Mouse (Mus musculus): ENCODE results near the gene Sncb. TPM values are rescaled to one million over a fixed set of nuclear protein-coding genes. Genes with fewer than 3 reads are reported as not detected.
A peak's percentile ranks its signal among the peaks of the same experiment; 100 is the strongest.

Sncb gene
- polyA plus RNA-seq, 1 experiment from 2014 or later, result 25.7 TPM

- WGBS, result 37% methylated on average over 10 of the region's 10 CpGs
- ATAC-seq (no peak), DNase-seq (ENCODE audit: low spot score) (no peak)
- Histone ChIP-seq H3K4me1 (ENCODE audit: control insufficient read depth, insufficient read depth, low read length) (peaks cover 26% of the 10 kb centered on the region), H3K27ac (ENCODE audit: low read depth, low read length) (no peak overlapping the region), H3K4me3 (ENCODE audit: low read depth, low read length) (0 out of 2 replicates have a peak overlapping the region, but pooled peaks have one; percentile 8), H3K27me3 (replicated peaks; ENCODE audit: control insufficient read depth, insufficient read depth, low read length) (0 out of 2 replicates have a peak, but pooled peaks cover 6% of the 10 kb centered on the region), H3K36me3 (ENCODE audit: control insufficient read depth, insufficient read depth, low read length) (0 out of 2 replicates have a peak, but pooled peaks cover 5% of the 10 kb centered on the region), H3K4me2 (ENCODE audit: low read length) (peak overlapping the region; percentile 67), H3K9me3 (replicated peaks; ENCODE audit: control insufficient read depth, low read length) (no peaks in the 10 kb centered on the region), H3K9ac (ENCODE audit: low read length) (no peak overlapping the region; the same call in 1 of the 2 replicates)
These were observed 19.5 kb downstream of the Sncb start for GRCm38 (mm10) chr13:54746896-54747295.

GRCm38 (mm10) chr13:54746110-54746509, 20.3 kb downstream of the Sncb start:
- Histone ChIP-seq H3K9me3 (replicated peaks; ENCODE audit: control insufficient read depth, low read length) (no peaks in the 10 kb centered on the region), H3K4me3 (ENCODE audit: low read depth, low read length) (no peak overlapping the region), H3K36me3 (ENCODE audit: control insufficient read depth, insufficient read depth, low read length) (peaks cover 12% of the 10 kb centered on the region), H3K4me1 (ENCODE audit: control insufficient read depth, insufficient read depth, low read length) (peaks cover 26% of the 10 kb centered on the region), H3K9ac (ENCODE audit: low read length) (no peak overlapping the region; the same call in 1 of the 2 replicates), H3K4me2 (ENCODE audit: low read length) (peak overlapping the region; percentile 67), H3K27me3 (replicated peaks; ENCODE audit: control insufficient read depth, insufficient read depth, low read length) (0 out of 2 replicates have a peak, but pooled peaks cover 3% of the 10 kb centered on the region), H3K27ac (ENCODE audit: low read depth, low read length) (no peak overlapping the region)
- DNase-seq (ENCODE audit: low spot score) (no peak), ATAC-seq (no peak)
- 40% methylated on average over 6 of the region's 6 CpGs for WGBS

GRCm38 (mm10) chr13:54738213-54738601, 28.2 kb downstream of the Sncb start:
- peak overlapping the region; percentile 47 for H3K9ac ChIP-seq (ENCODE audit: low read length)
- peaks cover 28% of the 10 kb centered on the region for H3K27me3 ChIP-seq (replicated peaks; ENCODE audit: control insufficient read depth, insufficient read depth, low read length)
- no peak overlapping the region for H3K27ac ChIP-seq (ENCODE audit: low read depth, low read length)
- no peaks in the 10 kb centered on the region for H3K9me3 ChIP-seq (replicated peaks; ENCODE audit: control insufficient read depth, low read length)
- peaks cover 62% of the 10 kb centered on the region for H3K36me3 ChIP-seq (ENCODE audit: control insufficient read depth, insufficient read depth, low read length)
- H3K4me2 ChIP-seq (ENCODE audit: low read length), result peak overlapping the region; percentile 41
- 0 out of 2 replicates have a peak, but pooled peaks cover 7% of the 10 kb centered on the region for H3K4me1 ChIP-seq (ENCODE audit: control insufficient read depth, insufficient read depth, low read length)
- no peak for ATAC-seq
- WGBS, result 4% methylated on average over 32 of the region's 34 CpGs
- DNase-seq (ENCODE audit: low spot score), result peak; percentile 40
- H3K4me3 ChIP-seq (ENCODE audit: low read depth, low read length), result peak overlapping the region; percentile 22; the same call in 1 of the 2 replicates

- peaks cover 28% of the 10 kb centered on the region for H3K27me3 ChIP-seq (replicated peaks; ENCODE audit: control insufficient read depth, insufficient read depth, low read length)
- peak overlapping the region; percentile 47 for H3K9ac ChIP-seq (ENCODE audit: low read length)
- DNase-seq (ENCODE audit: low spot score) (peak; percentile 48), ATAC-seq (peak; percentile 74)
- WGBS, result 1% methylated on average over 69 of the region's 87 CpGs
- peak overlapping the region; percentile 22; the same call in 1 of the 2 replicates for H3K4me3 ChIP-seq (ENCODE audit: low read depth, low read length)
- peaks cover 62% of the 10 kb centered on the region for H3K36me3 ChIP-seq (ENCODE audit: control insufficient read depth, insufficient read depth, low read length)
- 0 out of 2 replicates have a peak, but pooled peaks cover 7% of the 10 kb centered on the region for H3K4me1 ChIP-seq (ENCODE audit: control insufficient read depth, insufficient read depth, low read length)
- peak overlapping the region; percentile 41 for H3K4me2 ChIP-seq (ENCODE audit: low read length)
- no peaks in the 10 kb centered on the region for H3K9me3 ChIP-seq (replicated peaks; ENCODE audit: control insufficient read depth, low read length)
- H3K27ac ChIP-seq (ENCODE audit: low read depth, low read length), result no peak overlapping the region
These were observed 28.7 kb downstream of the Sncb start for GRCm38 (mm10) chr13:54737488-54738212.

GRCm38 (mm10) chr13:54736931-54737330, 29.5 kb downstream of the Sncb start:
- ATAC-seq, result no peak
- peaks cover 28% of the 10 kb centered on the region for H3K27me3 ChIP-seq (replicated peaks; ENCODE audit: control insufficient read depth, insufficient read depth, low read length)
- 38% methylated on average over 3 of the region's 3 CpGs for WGBS
- H3K4me3 ChIP-seq (ENCODE audit: low read depth, low read length), result no peak overlapping the region
- H3K4me2 ChIP-seq (ENCODE audit: low read length), result peak overlapping the region; percentile 41
- peaks cover 62% of the 10 kb centered on the region for H3K36me3 ChIP-seq (ENCODE audit: control insufficient read depth, insufficient read depth, low read length)
- H3K27ac ChIP-seq (ENCODE audit: low read depth, low read length), result no peak overlapping the region
- no peak overlapping the region for H3K9ac ChIP-seq (ENCODE audit: low read length)
- H3K9me3 ChIP-seq (replicated peaks; ENCODE audit: control insufficient read depth, low read length), result no peaks in the 10 kb centered on the region
- 0 out of 2 replicates have a peak, but pooled peaks cover 7% of the 10 kb centered on the region for H3K4me1 ChIP-seq (ENCODE audit: control insufficient read depth, insufficient read depth, low read length)
- DNase-seq (ENCODE audit: low spot score), result no peak

GRCm38 (mm10) chr13:54726131-54726530, 40.3 kb downstream of the Sncb start:
- H3K27me3 ChIP-seq (replicated peaks; ENCODE audit: control insufficient read depth, insufficient read depth, low read length), result no peaks in the 10 kb centered on the region
- H3K9me3 ChIP-seq (replicated peaks; ENCODE audit: control insufficient read depth, low read length), result no peaks in the 10 kb centered on the region
- H3K36me3 ChIP-seq (ENCODE audit: control insufficient read depth, insufficient read depth, low read length), result no peaks in the 10 kb centered on the region
- no peak overlapping the region for H3K27ac ChIP-seq (ENCODE audit: low read depth, low read length)
- H3K4me1 ChIP-seq (ENCODE audit: control insufficient read depth, insufficient read depth, low read length), result no peaks in the 10 kb centered on the region
- DNase-seq (ENCODE audit: low spot score) (no peak), ATAC-seq (no peak)
- no peak overlapping the region for H3K4me3 ChIP-seq (ENCODE audit: low read depth, low read length)
- no peak overlapping the region for H3K4me2 ChIP-seq (ENCODE audit: low read length)
- no peak overlapping the region for H3K9ac ChIP-seq (ENCODE audit: low read length)
- WGBS, result 67% methylated on average over 11 of the region's 11 CpGs

GRCm38 (mm10) chr13:54723143-54723542, 43.3 kb downstream of the Sncb start:
- no peak for DNase-seq (ENCODE audit: low spot score)
- ATAC-seq, result no peak
- 92% methylated on average over 3 of the region's 3 CpGs for WGBS

GRCm38 (mm10) chr13:54716916-54717315, 49.5 kb downstream of the Sncb start:
- no peaks in the 10 kb centered on the region for H3K4me1 ChIP-seq (ENCODE audit: control insufficient read depth, insufficient read depth, low read length)
- no peak overlapping the region for H3K4me3 ChIP-seq (ENCODE audit: low read depth, low read length)
- 1% methylated on average over 5 of the region's 5 CpGs for WGBS
- H3K27me3 ChIP-seq (replicated peaks; ENCODE audit: control insufficient read depth, insufficient read depth, low read length), result no peaks in the 10 kb centered on the region
- no peak overlapping the region for H3K27ac ChIP-seq (ENCODE audit: low read depth, low read length)
- H3K4me2 ChIP-seq (ENCODE audit: low read length), result no peak overlapping the region
- ATAC-seq (peak; percentile 34; the same call in 1 of the 2 replicates), DNase-seq (ENCODE audit: low spot score) (peak; percentile 68)
- H3K36me3 ChIP-seq (ENCODE audit: control insufficient read depth, insufficient read depth, low read length), result no peaks in the 10 kb centered on the region
- H3K9ac ChIP-seq (ENCODE audit: low read length), result no peak overlapping the region
- H3K9me3 ChIP-seq (replicated peaks; ENCODE audit: control insufficient read depth, low read length), result no peaks in the 10 kb centered on the region

More at GRCm38 (mm10) chr13:54723143-54723542, 43.3 kb downstream of the Sncb start:
- Histone ChIP-seq H3K4me1 (ENCODE audit: control insufficient read depth, insufficient read depth, low read length) (no peaks in the 10 kb centered on the region), H3K27me3 (replicated peaks; ENCODE audit: control insufficient read depth, insufficient read depth, low read length) (no peaks in the 10 kb centered on the region), H3K9ac (ENCODE audit: low read length) (no peak overlapping the region), H3K4me3 (ENCODE audit: low read depth, low read length) (no peak overlapping the region), H3K9me3 (replicated peaks; ENCODE audit: control insufficient read depth, low read length) (no peaks in the 10 kb centered on the region), H3K4me2 (ENCODE audit: low read length) (no peak overlapping the region), H3K36me3 (ENCODE audit: control insufficient read depth, insufficient read depth, low read length) (no peaks in the 10 kb centered on the region), H3K27ac (ENCODE audit: low read depth, low read length) (no peak overlapping the region)

- Histone ChIP-seq H3K4me3 (ENCODE audit: low read depth, low read length) (no peak overlapping the region), H3K4me1 (ENCODE audit: control insufficient read depth, insufficient read depth, low read length) (no peaks in the 10 kb centered on the region), H3K9ac (ENCODE audit: low read length) (no peak overlapping the region), H3K36me3 (ENCODE audit: control insufficient read depth, insufficient read depth, low read length) (no peaks in the 10 kb centered on the region), H3K27ac (ENCODE audit: low read depth, low read length) (no peak overlapping the region), H3K9me3 (replicated peaks; ENCODE audit: control insufficient read depth, low read length) (no peaks in the 10 kb centered on the region), H3K27me3 (replicated peaks; ENCODE audit: control insufficient read depth, insufficient read depth, low read length) (no peaks in the 10 kb centered on the region), H3K4me2 (ENCODE audit: low read length) (no peak overlapping the region)
- DNase-seq (ENCODE audit: low spot score) (peak; percentile 25), ATAC-seq (no peak)
- WGBS, result 78% methylated on average over 10 of the region's 10 CpGs
These were observed 51.4 kb downstream of the Sncb start for GRCm38 (mm10) chr13:54714996-54715395.
